Mouse (Mus musculus) brain, embryonic 18.5 days (tissue): ENCODE results near the gene Vmn1r160.
"Not testable (repeated sequence)": the region's sequence is repeated elsewhere in the genome, so short reads cannot be mapped to it uniquely, and the experiment has no call there.

Source experiments
- DNase-seq: peaks from one replicate; pipeline ENCODE4 v3.0.0-alpha.2; 2012; ENCODE audit warnings: low read depth, low spot score

Vmn1r160 gene

GRCm38 (mm10) chr7:22870924-22871323 is at the start of gene Vmn1r160:
Vmn1r160 (plus strand) TSS chr7:22871224.
- not testable (repeated sequence) for DNase-seq

- not testable (repeated sequence) for DNase-seq
Measured at GRCm38 (mm10) chr7:22843505-22843904, 27.5 kb upstream of the Vmn1r160 start, which contains the start of gene Vmn1r159. Vmn1r159 (minus strand) TSS chr7:22843605.
